27 mouse cellular contexts compared by ENCODE assay signal in the genomic region with DNA sequence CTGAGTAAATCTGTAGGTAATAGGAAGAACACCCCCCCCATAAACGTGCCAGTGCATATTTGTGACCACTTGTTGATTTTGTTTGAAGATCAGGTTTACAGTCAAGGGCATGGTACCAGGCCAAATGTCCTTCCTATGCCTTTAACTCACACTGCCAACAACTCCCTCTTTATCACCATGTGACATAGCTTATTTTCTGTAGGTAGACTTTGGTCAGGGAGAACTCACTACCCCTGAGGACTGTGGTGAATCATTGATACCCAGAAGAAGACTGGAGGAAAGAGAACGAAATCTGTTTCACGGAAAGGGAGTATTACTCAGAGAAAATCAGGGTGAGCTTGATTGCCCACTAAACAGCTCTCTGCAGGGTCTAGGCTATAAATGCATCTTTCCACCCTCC.
DNase-seq lines count a peak whose midpoint lies in the region; ATAC-seq and TF ChIP-seq lines count a peak whose summit lies in the region.
"Had no signal": no experiment of that assay in that cellular context is flagged by ENCODE, and none has a peak within 500 bp of the region (broad histone marks: within the 10 kb centered on the region; RNA-seq: fewer than 3 reads in every experiment).

No protein-coding gene starts in this region.

- H3K9ac ChIP-seq in midbrain, embryonic 16.5 days (ENCODE audit: low read depth, low read length) = no peak overlapping the region
- H3K9ac ChIP-seq: forebrain, postnatal 0 days; heart, embryonic 12.5 days; heart, embryonic 15.5 days; hindbrain, embryonic 14.5 days had no signal

- H3K4me1 ChIP-seq in kidney, adult 2 months (ENCODE audit: control insufficient read depth, insufficient read depth, low read length) = no peaks in the 10 kb centered on the region
- H3K4me1 ChIP-seq in midbrain, embryonic 16.5 days (ENCODE audit: control insufficient read depth, insufficient read depth, low read length) = peaks cover 7% of the 10 kb centered on the region
- H3K4me1 ChIP-seq: heart, embryonic 12.5 days; heart, embryonic 15.5 days had no signal

- TF ChIP-seq CTCF in kidney, adult 2 months (conservative IDR thresholded peaks at IDR 0.05; ENCODE audit: insufficient read depth, insufficient read length, low read depth, low read length) = no peak

- no peak overlapping the region for H3K4me2 ChIP-seq in midbrain, embryonic 16.5 days (ENCODE audit: low read length)
- H3K4me2 ChIP-seq: heart, embryonic 12.5 days; heart, embryonic 15.5 days; hindbrain, embryonic 14.5 days had no signal

- H3K4me3 ChIP-seq in kidney, adult 2 months (ENCODE audit: insufficient read depth, low read depth, low read length) = no peak overlapping the region
- no peak overlapping the region for H3K4me3 ChIP-seq in midbrain, embryonic 16.5 days (ENCODE audit: low read depth, low read length)
- H3K4me3 ChIP-seq: forebrain, embryonic 10.5 days; gastrocnemius, adult 2 months; heart, embryonic 12.5 days; heart, embryonic 15.5 days had no signal

- WGBS in kidney, adult 2 months = 40% methylated on average over 3 of the region's 3 CpGs
- WGBS in midbrain, embryonic 16.5 days = 80% methylated on average over 3 of the region's 3 CpGs

- peak; percentile 24 for DNase-seq in kidney, adult 2 months
- DNase-seq in kidney, adult 11 months = no peak
- peak; percentile 10 for DNase-seq in kidney, postnatal 14 days
- DNase-seq in kidney, postnatal 25 days = no peak
- peak; percentile 24 for DNase-seq in yolk sac, embryonic 10.5 days (ENCODE audit: low spot score)
- DNase-seq: adrenal gland, postnatal 10 days; adrenal gland, postnatal 36 days; B cell, adult 2 months; cerebellum, adult 18-20 months; cerebellum, adult 9-10 months; cerebellum, postnatal 14 days; forebrain, postnatal 0 days; gastrocnemius, adult 2 months; gastrocnemius, postnatal 14 days; heart, adult 18-20 months; heart, postnatal 10 days; heart, postnatal 36 days had no signal

- no peaks in the 10 kb centered on the region for H3K36me3 ChIP-seq in kidney, adult 2 months (ENCODE audit: control insufficient read depth, insufficient read depth, low read length)
- no peaks in the 10 kb centered on the region for H3K36me3 ChIP-seq in midbrain, embryonic 16.5 days (ENCODE audit: control insufficient read depth, insufficient read depth, low read length)
- H3K36me3 ChIP-seq: forebrain, embryonic 10.5 days; G1E; heart, embryonic 12.5 days; heart, embryonic 15.5 days had no signal

- no peak for ATAC-seq in midbrain, embryonic 16.5 days
- ATAC-seq: forebrain, embryonic 14.5 days; forebrain, postnatal 0 days; hindbrain, postnatal 0 days; Patski had no signal

- H3K27ac ChIP-seq in kidney, adult 2 months (ENCODE audit: insufficient read depth, low read depth, low read length) = no peak overlapping the region
- no peak overlapping the region for H3K27ac ChIP-seq in midbrain, embryonic 16.5 days (ENCODE audit: low read length)
- H3K27ac ChIP-seq: forebrain, embryonic 10.5 days; gastrocnemius, adult 2 months; heart, embryonic 15.5 days; hindbrain, embryonic 14.5 days; hindbrain, postnatal 0 days had no signal

- no peaks in the 10 kb centered on the region; the same call in 1 of the 2 replicates for H3K27me3 ChIP-seq in kidney, adult 2 months (replicated peaks; ENCODE audit: control insufficient read depth, insufficient read depth, low read length)
- no peaks in the 10 kb centered on the region for H3K27me3 ChIP-seq in midbrain, embryonic 16.5 days (ENCODE audit: control insufficient read depth, insufficient read depth, low read depth, low read length)
- H3K27me3 ChIP-seq: CH12.LX; heart, embryonic 12.5 days; heart, embryonic 15.5 days; Patski had no signal

- no peaks in the 10 kb centered on the region for H3K9me3 ChIP-seq in midbrain, embryonic 16.5 days (replicated peaks; ENCODE audit: control insufficient read depth, low read length, poor library complexity, severe bottlenecking)
- H3K9me3 ChIP-seq: forebrain, embryonic 10.5 days; G1E; heart, embryonic 12.5 days; heart, embryonic 15.5 days had no signal

- TF ChIP-seq POLR2A in kidney, adult 2 months (IDR thresholded peaks at IDR 0.05; ENCODE audit: low read depth, low read length) = no peak

Comparison
In these comparisons a context has a peak if more than half of its experiments do, and no peak if none do; other contexts are left out.
1. DNase-seq: peak in kidney, adult 2 months (single experiment), kidney, postnatal 14 days (single experiment) and yolk sac, embryonic 10.5 days (single experiment); none in kidney, adult 11 months (single experiment) and kidney, postnatal 25 days (0 of 2).